Mouse (Mus musculus) right cerebral cortex, postnatal 36 days (tissue): ENCODE measurements around the gene Khk.
A peak's percentile ranks its signal among the peaks of the same experiment; 100 is the strongest.
"Not testable (repeated sequence)": the region's sequence is repeated elsewhere in the genome, so short reads cannot be mapped to it uniquely, and the experiment has no call there.

Source experiments
- DNase-seq, 2 experiments: peaks; one replicate each; pipeline ENCODE4 v3.0.0; 2022; ENCODE audit warnings: low spot score in 2 of 2, mixed read lengths in 1 of 2

Khk gene

GRCm38 (mm10) chr5:30921256-30922033 lies at the start of gene Khk:
Gene Khk, plus strand, starts transcription at chr5:30921431.
- peak; percentile 76 to 79 for DNase-seq

DNA sequence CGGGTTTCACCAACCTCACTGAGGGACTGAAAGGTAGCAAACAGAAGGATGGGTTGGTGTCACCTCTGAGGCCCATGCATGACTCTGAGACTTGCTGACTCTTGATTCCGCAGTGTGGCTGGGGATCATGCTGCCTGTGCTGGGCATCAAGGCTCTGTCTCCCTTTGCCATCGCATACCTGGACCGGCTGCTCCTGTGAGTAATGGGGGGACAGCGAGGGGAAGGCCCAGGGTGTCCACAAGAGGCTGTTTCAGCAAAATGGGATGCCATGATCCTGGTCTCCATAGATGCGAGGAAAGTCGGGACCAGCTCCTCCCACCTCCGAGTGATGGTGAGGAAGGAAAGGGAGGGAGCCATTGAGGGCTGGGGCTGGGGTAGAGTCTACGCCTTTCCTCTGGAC lies 48.7 kb upstream of the Khk start:
- DNase-seq = no peak

DNA sequence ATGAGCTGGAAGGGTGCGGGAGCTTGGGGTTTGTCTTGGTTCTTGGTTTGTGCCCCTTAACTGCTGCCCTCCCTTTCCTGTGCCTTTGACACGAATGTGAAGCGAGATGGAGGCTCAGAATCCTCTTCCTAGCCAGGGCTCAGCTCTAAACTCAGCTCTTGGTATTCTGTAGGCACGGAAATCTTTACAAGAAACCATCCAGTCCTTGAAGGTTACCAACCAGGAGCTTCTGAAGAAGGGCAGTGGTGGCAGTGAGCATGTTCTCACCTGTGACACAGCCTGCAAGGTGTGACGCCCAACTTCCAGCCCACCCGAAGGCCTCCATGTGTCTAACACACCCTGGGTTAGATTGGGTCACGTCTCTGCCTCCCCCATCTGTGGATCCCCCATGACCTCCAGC lies 46.9 kb upstream of the Khk start:
- DNase-seq = no peak

GRCm38 (mm10) chr5:30878616-30879015 lies 42.6 kb upstream of the Khk start:
- no peak for DNase-seq

DNA sequence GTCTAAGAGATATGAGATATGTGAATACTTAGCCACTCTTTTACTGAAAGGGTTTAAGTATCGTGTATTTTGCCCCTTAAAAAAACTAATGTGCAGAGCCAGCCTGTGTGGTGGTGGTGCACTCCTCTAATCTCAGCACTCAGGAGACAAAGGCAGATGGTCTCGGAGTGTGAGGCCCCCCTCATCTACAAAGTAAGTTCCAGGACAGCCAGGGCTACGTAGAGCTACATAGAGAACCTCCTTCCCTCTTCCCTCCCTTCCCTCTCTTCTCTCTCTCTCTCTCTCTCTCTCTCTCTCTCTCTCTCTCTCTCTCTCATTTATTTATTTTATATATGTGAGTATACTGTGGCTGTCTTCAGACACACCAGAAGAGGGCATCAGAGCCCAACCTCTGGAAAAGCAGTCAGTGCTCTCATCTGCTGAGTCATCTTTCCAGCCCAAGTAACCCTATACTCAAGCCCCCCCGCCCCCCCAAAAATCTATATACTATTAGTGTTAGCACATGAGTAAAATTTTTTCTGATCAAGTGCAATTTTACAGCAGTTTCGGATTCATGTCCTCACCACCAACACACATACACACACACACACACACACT lies 41.8 kb upstream of the Khk start:
- no peak for DNase-seq

GRCm38 (mm10) chr5:30881839-30882238 lies 39.4 kb upstream of the Khk start:
- not testable (repeated sequence) for DNase-seq

- no peak for DNase-seq
Observed at GRCm38 (mm10) chr5:30886209-30886608, 35.0 kb upstream of the Khk start.

- no peak for DNase-seq
Observed at GRCm38 (mm10) chr5:30886731-30887130, 34.5 kb upstream of the Khk start.

DNA sequence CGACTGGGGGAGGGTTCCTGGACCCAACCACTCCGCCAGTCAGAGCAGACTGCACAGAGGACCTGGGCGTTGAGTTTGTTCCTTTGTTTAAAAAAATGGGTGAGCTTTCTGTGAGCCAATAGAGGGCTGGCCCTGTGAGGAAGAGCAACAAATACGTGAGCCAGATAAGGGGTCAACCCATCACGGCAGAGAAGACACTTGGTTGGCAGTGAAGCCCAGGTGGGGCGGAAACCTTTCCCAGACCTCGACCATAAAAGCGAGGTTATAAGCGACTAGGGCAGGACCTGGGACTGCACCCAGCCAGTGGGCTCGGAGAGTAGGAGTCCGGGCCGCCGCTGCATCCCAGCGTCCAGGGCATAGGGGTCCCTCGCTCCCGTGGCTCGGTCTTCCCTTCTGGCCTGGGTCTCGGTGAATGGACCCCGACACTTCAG lies 33.9 kb upstream of the Khk start:
- peak; percentile 26 to 45 for DNase-seq

GRCm38 (mm10) chr5:30887858-30888336 lies 33.3 kb upstream of the Khk start:
- peak; percentile 91 to 93 for DNase-seq

- peak; percentile 92 to 93 for DNase-seq
Observed at GRCm38 (mm10) chr5:30888337-30889087, 32.7 kb upstream of the Khk start, which contains the start of gene Agbl5. Gene Agbl5, plus strand, starts transcription at chr5:30888694.

DNA sequence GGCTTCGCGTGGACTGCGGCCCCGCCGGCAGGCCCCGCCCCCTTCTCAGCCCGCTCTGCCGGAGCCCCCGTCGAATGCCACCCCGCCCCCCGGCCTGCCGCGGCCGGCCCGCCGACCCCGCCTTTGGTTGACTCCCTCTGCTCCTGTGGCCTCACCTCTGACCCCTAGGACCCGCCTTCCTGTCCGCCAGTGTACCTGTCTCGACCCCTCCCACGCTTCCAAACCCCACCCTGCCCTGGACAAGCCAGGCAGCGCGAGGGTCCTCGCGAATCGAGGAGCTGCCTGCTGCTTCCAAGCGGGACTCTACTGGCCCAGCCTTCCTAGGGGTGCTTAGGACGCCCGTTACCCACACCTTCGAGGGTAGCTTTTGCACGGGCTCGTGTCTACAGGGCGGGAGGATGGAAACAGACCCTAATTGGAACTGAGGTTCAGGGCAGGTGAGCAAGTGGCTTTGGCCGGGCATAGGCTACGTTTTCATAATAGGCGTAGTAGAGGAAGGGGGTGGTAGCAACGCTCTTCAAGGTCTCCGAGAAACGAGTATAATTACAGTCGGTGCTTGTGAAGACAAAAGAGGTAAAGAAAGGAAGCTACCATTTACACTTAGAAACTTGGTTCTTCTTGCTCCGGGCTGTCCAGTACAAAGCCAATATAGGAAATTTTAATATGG lies 32.0 kb upstream of the Khk start:
- no peak for DNase-seq

GRCm38 (mm10) chr5:30890375-30890774 lies 30.9 kb upstream of the Khk start:
- DNase-seq = no peak

GRCm38 (mm10) chr5:30901860-30902259 lies 19.4 kb upstream of the Khk start:
- DNase-seq = no peak

DNA sequence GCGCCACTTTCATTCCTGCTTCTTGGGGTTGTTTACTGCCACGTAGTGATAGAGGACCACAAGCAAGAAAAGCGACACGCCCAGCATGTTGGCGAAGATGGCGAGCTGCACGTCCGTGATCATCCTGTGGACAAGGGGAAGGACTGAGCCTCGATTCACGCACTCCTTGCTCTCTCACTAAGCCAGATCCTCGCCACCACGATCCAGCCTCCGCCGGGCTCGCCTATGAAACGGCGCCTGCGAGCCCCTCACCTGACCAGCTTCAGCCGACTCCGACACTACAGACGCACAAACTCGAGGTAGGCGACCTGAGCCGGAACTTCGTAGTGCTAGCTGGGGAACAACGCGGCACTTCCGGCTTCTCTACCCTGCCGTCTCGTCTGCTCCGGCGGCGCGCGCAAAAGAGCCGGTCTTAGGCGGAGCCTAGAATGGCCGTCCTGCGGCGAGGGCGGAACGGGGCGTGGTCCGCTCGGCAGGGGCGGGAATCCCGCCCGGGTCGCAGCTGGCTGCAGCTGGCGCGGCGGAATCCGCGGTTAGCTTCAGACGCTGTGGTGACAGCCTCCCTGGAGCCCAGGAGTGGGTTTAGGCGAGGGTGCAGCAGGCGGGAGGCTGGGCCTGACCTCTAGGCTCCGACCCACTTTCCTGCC lies 13.7 kb upstream of the Khk start, which contains the start of gene Ost4:
Gene Ost4 (minus strand): TSS at position 376 of the 647 bp plus-strand sequence.
- peak; percentile 95 for DNase-seq

- DNase-seq = no peak
Observed at GRCm38 (mm10) chr5:30908426-30909299, 12.6 kb upstream of the Khk start.

DNA sequence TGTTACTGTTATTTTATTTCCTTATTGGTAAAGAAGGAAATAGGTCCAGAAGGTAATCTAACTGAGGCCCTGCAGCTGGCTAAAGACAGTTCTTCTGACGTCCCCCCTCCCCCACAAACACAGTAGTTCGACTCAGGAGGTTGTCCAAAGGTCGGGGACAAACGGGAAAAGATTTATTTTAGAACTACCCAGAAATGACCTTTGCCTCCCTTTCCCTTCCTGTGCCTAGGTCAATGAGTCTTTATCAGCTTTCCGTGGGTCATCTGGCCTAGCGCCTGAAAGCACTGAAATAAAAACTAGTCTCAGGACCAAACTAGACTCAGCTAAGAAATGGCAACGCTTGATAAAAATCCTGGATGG lies 12.0 kb upstream of the Khk start:
- DNase-seq = no peak

DNA sequence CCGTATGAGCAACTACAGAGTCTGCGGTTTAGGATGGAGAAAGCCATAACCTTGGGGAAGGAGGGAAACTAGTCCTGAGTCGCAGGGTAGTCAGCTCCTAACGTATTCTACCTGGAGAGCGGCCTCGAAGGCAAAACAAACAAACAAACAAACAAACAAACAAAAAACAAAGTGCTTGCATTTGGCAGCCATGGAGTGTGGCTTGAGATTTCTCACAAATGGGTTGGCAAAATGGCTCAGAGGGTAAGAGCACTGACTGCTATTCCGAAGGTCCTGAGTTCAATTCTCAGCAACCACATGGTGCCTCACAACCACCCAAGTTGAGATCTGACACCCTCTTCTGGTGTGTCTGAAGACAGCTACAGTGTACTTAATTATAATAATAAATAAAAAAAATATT lies 11.4 kb upstream of the Khk start:
- no peak for DNase-seq

DNA sequence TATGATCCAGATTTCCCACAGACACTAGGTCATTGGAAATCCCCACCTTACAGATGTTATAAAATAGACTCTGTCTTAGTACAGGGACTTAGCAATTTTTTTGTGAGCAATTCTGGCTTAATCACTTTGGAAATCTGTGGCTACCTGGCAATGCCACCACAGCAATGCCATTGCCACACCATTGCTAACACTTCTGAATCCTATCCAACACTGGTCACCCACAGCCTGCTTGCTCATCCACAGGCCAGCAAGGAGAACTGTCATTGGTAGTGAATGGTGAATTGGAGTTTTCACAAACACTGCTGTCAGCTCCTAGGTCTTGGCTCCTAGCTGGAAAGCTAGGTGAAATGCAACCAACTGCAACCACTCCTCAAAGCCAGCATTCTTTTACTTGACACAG lies 10.8 kb upstream of the Khk start:
- DNase-seq = no peak

DNA sequence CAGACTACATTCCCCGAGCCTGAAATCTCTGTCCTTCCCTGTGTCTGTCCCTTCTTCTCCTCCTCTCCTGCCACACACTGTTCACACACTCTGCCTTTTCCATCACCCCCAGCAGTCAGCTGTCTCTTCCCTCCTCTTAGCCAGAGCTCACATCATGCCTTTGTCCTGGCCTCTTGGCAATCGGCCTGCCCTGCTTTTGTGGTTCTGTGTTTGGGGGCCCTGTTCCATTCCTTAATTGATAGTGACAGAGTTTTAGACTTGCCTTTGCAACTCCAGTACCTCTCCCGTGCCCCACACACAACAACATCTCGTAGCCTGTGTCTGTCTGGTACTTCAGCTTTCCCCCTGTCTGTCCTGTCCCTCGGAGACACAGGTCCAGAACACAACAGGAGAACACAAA lies 9.1 kb upstream of the Khk start:
- no peak for DNase-seq
